Mouse (Mus musculus) thymus, adult 2 months (tissue): Measurements from ENCODE around the gene Ccdc22. TPM values are rescaled to one million over a fixed set of nuclear protein-coding genes. Genes with fewer than 3 reads are reported as not detected.

ENCODE experiments used
- DNase-seq: peaks from one replicate; pipeline ENCODE4 v3.0.0; 2021
- H3K27ac ChIP-seq: fragments of 200-500 bp; 2 replicates; pipeline ENCODE4 v1.5.1; 2012; ENCODE audit warnings: low read length, control low read depth; ENCODE audit not compliant: control insufficient read depth, insufficient read depth
- H3K27me3 ChIP-seq: fragments of 200-500 bp; 2 replicates; pipeline ENCODE4 v1.6.1; 2012; ENCODE audit warnings: mild to moderate bottlenecking, low read length, moderate library complexity, mixed read lengths; ENCODE audit not compliant: control insufficient read depth, insufficient read depth
- H3K36me3 ChIP-seq: fragments of 200-500 bp; 2 replicates; pipeline ENCODE4 v1.6.1; 2012; ENCODE audit warnings: mild to moderate bottlenecking, low read length, moderate library complexity; ENCODE audit not compliant: control insufficient read depth, insufficient read depth
- H3K4me1 ChIP-seq: fragments of 200-500 bp; replicated peaks from 2 replicates; pipeline ENCODE4 v1.6.1; 2012; ENCODE audit warnings: low read length; ENCODE audit not compliant: control insufficient read depth, insufficient read depth
- H3K4me3 ChIP-seq: fragments of 200-500 bp; 2 replicates; pipeline ENCODE4 v1.5.1; 2012; ENCODE audit warnings: mild to moderate bottlenecking, low read length, control low read depth, moderate library complexity; ENCODE audit not compliant: control insufficient read depth, insufficient read depth
- CTCF ChIP-seq: fragments of 200-500 bp; IDR thresholded peaks from 2 replicates; pipeline ENCODE4 v1.5.1; 2012; ENCODE audit warnings: mild to moderate bottlenecking, control low read depth, low read length, moderate library complexity, borderline replicate concordance; ENCODE audit not compliant: control insufficient read depth, poor library complexity, insufficient read depth; ENCODE audit errors: extremely low read depth
- POLR2A ChIP-seq: fragments of 200-500 bp; IDR thresholded peaks from 2 replicates; pipeline ENCODE4 v1.6.1; 2012; ENCODE audit warnings: mild to moderate bottlenecking, low read length, control low read depth, moderate library complexity; ENCODE audit not compliant: control insufficient read depth, poor library complexity, insufficient read depth; ENCODE audit errors: extremely low read depth
- whole genome bisulfite sequencing: fragments of 180-500 bp; shearing (Covaris S2); methylation state at CpG from one replicate; pipeline ENCODE4 v1.1.7; 2018; 5-methylcytosine and 5-hydroxymethylcytosine counted together
- polyA plus RNA-seq: library from polyadenylated mRNA; depleted of rRNA; stranded (reverse); fragments of >200 nt; gene quantifications from 2 replicates; pipeline ENCODE4 v1.2.3, GENCODE M21; 2012

Gene Ccdc22
- polyA plus RNA-seq, 1 experiment = 35.7 TPM

DNA sequence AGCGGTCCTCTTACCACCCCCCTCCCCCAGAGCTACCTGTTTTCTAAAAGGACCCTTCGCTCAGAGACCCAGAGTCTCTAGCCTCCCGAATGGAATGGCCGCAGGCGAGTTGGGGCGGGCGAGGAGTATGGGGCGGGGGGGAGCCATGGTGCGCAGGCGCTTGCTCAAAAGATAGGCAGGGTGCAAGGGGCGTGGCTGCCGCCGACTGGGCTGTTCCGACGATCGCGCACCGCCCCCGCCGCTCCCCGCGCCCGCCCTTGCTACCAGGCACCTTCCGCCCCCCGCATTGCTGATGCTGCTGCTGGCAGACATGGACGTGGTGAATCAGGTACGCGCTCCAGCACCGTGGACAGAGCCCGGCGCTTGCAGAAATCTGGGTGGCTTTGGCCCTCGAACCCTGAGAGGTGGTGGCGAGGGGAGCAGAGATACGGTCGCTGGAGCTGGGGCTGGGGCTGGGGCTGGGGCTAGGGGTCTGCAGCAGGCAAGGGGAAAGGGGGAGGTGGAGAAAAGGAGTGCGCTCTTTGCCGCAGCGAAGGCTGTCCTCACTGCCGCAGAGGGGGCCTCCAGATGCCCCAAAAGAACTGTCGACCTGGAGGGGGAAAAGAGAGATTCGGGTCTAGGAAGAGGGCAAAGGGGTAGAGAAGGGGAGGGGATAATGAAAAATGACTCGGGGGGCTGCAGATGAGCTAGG is 33.2 kb upstream of the Ccdc22 start, which contains the start of gene Syp:
Gene Syp, plus strand, starts transcription at position 71 of the 691 bp plus-strand sequence.
- DNase-seq = peak; percentile 87
- Histone ChIP-seq H3K4me3 (no peak within 1 kb of the TSS), H3K27me3 (no peaks in the 10 kb centered on the region; the same call in 1 of the 2 replicates), H3K4me1 (0 out of 2 replicates have a peak, but pooled peaks cover 5% of the 10 kb centered on the region), H3K36me3 (no peaks in the 10 kb centered on the region), H3K27ac (no peak within 1 kb of the TSS)
- TF ChIP-seq POLR2A (no peak), CTCF (no peak)
- WGBS = 2% methylated on average over 39 of the region's 42 CpGs

DNA sequence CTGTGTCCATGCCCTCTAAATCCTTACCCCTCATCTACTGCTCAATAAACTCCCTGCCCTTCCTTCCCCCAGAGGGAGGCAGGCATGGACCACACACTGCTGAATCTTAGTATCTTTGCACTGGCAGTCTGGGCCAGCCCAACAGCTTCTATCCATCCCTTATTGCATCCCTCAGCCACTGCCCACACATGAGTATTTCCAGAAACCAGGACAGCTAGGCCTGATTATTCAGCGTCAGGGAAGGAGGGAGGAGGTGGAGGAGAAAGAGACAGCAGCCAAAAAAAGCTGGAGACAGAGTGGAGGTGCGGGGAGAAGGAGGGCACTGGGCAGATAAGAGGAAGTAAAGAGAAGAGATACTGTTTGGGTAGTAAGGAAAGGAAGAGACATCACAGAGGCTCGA is 29.8 kb upstream of the Ccdc22 start:
- Histone ChIP-seq H3K4me1 (0 out of 2 replicates have a peak, but pooled peaks cover 5% of the 10 kb centered on the region), H3K36me3 (no peaks in the 10 kb centered on the region), H3K27me3 (no peaks in the 10 kb centered on the region; the same call in 1 of the 2 replicates), H3K4me3 (no peak overlapping the region), H3K27ac (no peak overlapping the region)
- no peak for TF ChIP-seq CTCF
- no peak for TF ChIP-seq POLR2A
- 61% methylated on average over 3 of the region's 3 CpGs for WGBS
- no peak for DNase-seq

DNA sequence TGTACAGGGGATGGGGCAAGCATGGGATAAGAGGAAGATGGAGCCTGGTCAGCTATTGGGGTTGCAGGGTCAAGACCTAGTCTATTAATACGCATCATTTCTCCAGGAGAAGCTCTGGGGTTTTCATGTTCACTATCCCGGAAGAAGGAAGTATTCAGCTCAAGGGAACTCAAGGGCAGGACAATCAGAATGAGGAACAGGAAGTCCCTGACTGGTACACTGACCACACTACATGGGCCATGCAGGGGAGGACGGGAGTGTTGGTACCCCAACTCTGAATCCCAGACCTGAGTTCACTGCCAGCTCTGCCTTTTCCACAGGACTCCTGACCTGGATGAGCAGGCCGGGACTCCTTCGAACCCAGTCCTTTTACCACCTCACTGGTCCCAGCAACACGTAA is 27.2 kb upstream of the Ccdc22 start:
- H3K27me3 ChIP-seq = no peaks in the 10 kb centered on the region
- WGBS = 72% methylated on average over 6 of the region's 6 CpGs
- H3K4me3 ChIP-seq = no peak overlapping the region
- H3K4me1 ChIP-seq = no peaks in the 10 kb centered on the region
- H3K27ac ChIP-seq = no peak overlapping the region
- TF ChIP-seq POLR2A (no peak), CTCF (no peak)
- no peaks in the 10 kb centered on the region for H3K36me3 ChIP-seq
- DNase-seq = no peak

GRCm38 (mm10) chrX:7617889-7618551 is 12.7 kb upstream of the Ccdc22 start:
- Histone ChIP-seq H3K27me3 (no peaks in the 10 kb centered on the region), H3K4me1 (no peaks in the 10 kb centered on the region), H3K4me3 (no peak overlapping the region), H3K27ac (no peak overlapping the region), H3K36me3 (no peaks in the 10 kb centered on the region)
- no peak for DNase-seq
- WGBS = 38% methylated on average over 12 of the region's 12 CpGs
- TF ChIP-seq CTCF (no peak), POLR2A (no peak)

DNA sequence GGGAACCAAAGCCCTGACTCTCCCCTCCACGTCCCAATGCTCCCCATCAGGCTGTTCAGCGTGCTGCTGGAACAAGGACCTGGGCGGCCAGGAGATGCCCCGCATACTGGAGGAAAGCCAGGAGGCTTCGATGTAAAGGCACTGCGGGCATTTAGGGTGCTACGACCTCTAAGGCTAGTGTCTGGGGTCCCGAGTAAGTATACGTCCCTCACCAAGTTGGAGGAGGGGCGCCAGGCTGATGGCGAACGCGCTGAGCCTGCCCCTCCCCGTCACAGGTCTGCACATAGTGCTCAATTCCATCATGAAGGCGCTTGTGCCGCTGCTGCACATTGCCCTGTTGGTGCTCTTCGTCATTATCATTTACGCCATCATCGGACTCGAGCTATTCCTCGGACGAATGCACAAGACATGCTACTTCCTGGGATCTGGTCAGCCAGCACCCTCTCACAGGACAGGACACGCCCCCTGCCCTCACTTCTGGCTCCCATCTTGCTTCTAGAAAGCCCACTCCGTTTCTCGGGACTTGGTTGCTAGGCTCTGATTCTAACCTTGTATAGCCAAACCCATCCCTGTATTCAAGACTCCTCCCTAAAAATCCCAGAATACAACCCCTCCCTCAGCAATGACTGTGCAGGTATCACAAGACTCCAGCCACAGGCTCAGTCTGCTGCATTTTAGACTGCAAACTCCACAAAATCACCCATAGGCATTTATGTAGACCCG is 5.4 kb upstream of the Ccdc22 start:
- TF ChIP-seq CTCF (no peak), POLR2A (no peak)
- H3K27ac ChIP-seq = no peak overlapping the region
- H3K36me3 ChIP-seq = no peaks in the 10 kb centered on the region
- peaks cover 7% of the 10 kb centered on the region for H3K4me1 ChIP-seq
- H3K4me3 ChIP-seq = no peak overlapping the region
- WGBS = 9% methylated on average over 26 of the region's 26 CpGs
- no peak for DNase-seq
- H3K27me3 ChIP-seq = no peaks in the 10 kb centered on the region; the same call in 1 of the 2 replicates

DNA sequence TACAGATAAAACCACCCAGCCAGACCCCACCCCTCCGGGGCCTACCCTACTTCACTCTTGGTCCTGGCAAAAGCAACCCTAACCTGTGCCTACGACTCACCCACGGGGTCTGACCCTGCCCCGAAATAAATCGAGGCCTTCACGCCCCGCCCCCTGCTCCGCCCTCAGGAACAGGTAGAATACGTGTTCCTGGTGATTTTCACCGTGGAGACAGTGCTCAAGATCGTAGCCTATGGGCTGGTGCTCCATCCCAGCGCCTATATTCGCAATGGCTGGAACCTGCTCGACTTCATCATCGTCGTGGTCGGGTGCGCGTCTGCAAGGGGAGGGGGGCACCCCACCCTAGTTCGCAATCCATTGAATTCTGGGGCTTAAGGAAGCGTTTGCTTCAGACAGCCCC is 4.7 kb upstream of the Ccdc22 start:
- Histone ChIP-seq H3K4me3 (no peak overlapping the region), H3K4me1 (peaks cover 7% of the 10 kb centered on the region), H3K36me3 (no peaks in the 10 kb centered on the region), H3K27ac (no peak overlapping the region), H3K27me3 (no peaks in the 10 kb centered on the region; the same call in 1 of the 2 replicates)
- DNase-seq = no peak
- 13% methylated on average over 21 of the region's 21 CpGs for WGBS
- TF ChIP-seq POLR2A (no peak), CTCF (no peak)
